Mouse (Mus musculus) embryonic fibroblast, embryonic 13.5 days (primary cell): ENCODE measurements around the gene Insyn1. TPM values are rescaled to one million over a fixed set of nuclear protein-coding genes. Genes with fewer than 3 reads are reported as not detected.

Source experiments
- H3K27ac ChIP-seq: 2 replicates; pipeline ENCODE4 v1.5.1; 2012; ENCODE audit warnings: low read length, control low read depth, inconsistent platforms; ENCODE audit not compliant: insufficient read depth
- H3K4me1 ChIP-seq: 2 replicates; pipeline ENCODE4 v1.6.1; 2011; ENCODE audit warnings: low read length; ENCODE audit not compliant: control insufficient read depth, insufficient read depth
- H3K4me3 ChIP-seq: 2 replicates; pipeline ENCODE4 v1.5.1; 2011; ENCODE audit warnings: mild to moderate bottlenecking, control low read depth, low read length; ENCODE audit not compliant: insufficient read depth
- CTCF ChIP-seq: IDR thresholded peaks from 2 replicates; pipeline ENCODE4 v1.5.1; 2011; ENCODE audit warnings: mild to moderate bottlenecking, control low read depth, low read length, moderate library complexity, borderline replicate concordance; ENCODE audit not compliant: insufficient read depth
- POLR2A ChIP-seq: IDR thresholded peaks from 2 replicates; pipeline ENCODE4 v1.6.1; 2011; ENCODE audit warnings: low read depth, mild to moderate bottlenecking, control low read depth, low read length, moderate library complexity
- polyA plus RNA-seq: library from polyadenylated mRNA; stranded (reverse); fragments of >200 nt; gene quantifications from 2 replicates; pipeline ENCODE4 v1.2.4, GENCODE M21; 2011; ENCODE audit warnings: low read depth; ENCODE audit not compliant: missing spikeins, insufficient read length

Insyn1 gene
- polyA plus RNA-seq, 1 experiment: 27.5 TPM

DNA sequence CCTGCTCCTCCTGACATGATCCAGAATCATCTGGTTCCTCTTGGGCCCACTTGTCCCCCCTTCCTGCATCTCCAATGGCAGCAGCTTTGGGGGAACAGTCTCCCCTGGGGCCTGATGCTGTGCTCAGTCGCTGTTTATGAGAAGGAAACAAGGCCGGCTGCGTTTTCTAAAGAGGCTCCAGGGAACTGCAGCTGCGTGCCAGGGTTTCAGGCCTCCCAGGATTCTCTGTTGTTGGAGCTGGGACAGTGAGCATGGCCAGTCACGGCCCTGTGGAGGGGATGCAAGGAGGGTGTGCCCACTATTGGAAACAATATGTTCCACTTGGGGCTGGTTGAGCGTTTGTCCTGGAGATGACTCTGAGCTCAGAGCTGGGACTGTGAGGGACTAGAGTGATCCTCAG is 17.9 kb upstream of the Insyn1 start:
- H3K4me1 ChIP-seq: no peaks in the 10 kb centered on the region
- TF ChIP-seq POLR2A: no peak
- TF ChIP-seq CTCF: no peak
- H3K4me3 ChIP-seq: no peak overlapping the region
- no peak overlapping the region for H3K27ac ChIP-seq

DNA sequence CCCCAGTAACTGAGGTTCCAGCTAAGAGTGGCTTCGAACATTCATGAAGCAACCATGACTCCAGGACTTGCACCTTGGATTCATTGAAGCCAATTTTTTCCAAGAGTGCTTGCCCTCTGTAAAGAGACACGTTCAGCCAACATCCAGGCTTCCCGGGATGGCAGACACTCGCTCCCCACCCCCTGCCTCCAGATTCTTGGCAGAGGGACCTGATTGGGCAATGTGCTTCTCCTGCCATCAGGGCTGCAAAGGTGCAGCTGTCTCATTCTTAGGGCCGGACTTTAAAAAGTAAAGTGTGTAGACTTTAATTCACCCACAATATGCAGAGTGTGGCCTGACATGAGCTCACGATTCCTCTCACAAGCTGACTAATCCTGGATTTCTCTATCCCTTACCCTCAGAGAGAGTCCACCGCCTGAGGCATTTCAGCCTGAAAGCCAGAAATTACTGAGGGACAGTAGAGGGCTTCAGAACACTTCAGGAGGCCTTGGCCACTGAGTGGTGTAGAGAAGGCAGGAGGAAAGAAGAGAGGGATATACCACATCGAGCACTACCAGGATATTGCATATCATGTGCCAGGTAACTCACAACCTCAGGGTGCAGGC is 15.1 kb upstream of the Insyn1 start:
- no peak overlapping the region for H3K27ac ChIP-seq
- TF ChIP-seq POLR2A (no peak), CTCF (no peak)
- H3K4me1 ChIP-seq: no peaks in the 10 kb centered on the region
- H3K4me3 ChIP-seq: no peak overlapping the region

- Histone ChIP-seq H3K4me1 (no peaks in the 10 kb centered on the region), H3K27ac (no peak overlapping the region), H3K4me3 (no peak overlapping the region)
- TF ChIP-seq CTCF (no peak), POLR2A (no peak)
Measured at GRCm38 (mm10) chr9:58487076-58487475, 1.3 kb upstream of the Insyn1 start.

DNA sequence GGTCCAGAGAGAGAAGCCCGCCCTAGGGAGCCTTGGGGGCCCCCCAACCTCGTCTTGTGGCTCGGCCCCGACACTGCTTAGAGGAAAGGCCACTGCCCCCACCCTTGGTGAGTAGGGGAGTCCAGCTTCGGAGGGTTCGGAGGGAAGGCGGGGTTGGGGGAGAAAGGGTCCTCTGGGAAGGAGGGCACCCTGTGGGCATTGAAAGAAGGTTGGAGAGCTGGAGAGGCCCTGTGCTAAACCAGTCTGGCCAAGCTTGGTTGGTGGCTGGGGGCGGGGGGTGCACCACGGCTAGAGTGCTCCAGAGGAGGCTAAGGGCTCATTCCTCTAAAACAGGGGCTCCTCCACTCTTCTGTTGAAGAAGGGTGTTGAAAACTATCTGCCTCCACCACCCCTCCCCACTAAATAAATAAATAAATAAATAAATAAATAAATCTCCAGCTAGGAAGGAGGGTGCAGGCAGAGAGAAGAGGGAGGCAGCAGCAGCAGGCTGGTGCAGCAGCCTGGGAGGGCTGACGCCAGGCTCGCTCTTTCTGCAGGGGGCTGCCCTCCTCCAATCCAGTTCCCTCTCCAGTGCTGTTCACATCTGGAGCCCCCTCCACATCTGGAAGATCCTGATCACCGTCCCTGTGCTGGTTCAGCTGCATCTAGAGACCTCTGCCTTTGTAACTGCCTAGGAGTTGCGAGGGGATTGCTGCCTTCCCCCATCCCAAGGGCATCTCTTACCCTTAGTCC is 896 bp downstream of the Insyn1 start:
- no peak for TF ChIP-seq POLR2A
- TF ChIP-seq CTCF: no peak
- Histone ChIP-seq H3K4me3 (peak overlapping the region; percentile 96), H3K27ac (no peak overlapping the region), H3K4me1 (no peaks in the 10 kb centered on the region)

DNA sequence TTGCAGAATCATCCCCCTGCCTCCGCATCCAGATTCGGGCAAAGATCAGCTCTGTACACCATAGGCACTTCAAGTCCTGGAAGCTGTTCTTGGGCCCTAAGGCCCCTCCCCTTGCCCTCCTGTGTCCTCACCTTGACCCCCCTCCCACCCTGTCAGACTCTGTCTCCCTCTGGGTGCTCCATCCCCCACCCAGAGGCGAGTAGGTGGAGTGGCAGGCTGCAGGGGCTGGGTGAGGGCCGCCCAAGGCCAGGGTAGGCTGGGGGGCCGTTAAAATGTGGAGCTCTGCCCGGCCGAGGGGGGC is 1.4 kb downstream of the Insyn1 start:
- H3K27ac ChIP-seq: no peak overlapping the region
- TF ChIP-seq CTCF (no peak), POLR2A (no peak)
- no peaks in the 10 kb centered on the region for H3K4me1 ChIP-seq
- peak overlapping the region; percentile 96 for H3K4me3 ChIP-seq

GRCm38 (mm10) chr9:58490391-58490790 is 2.0 kb downstream of the Insyn1 start:
- TF ChIP-seq CTCF: no peak
- no peak for TF ChIP-seq POLR2A
- no peak overlapping the region for H3K27ac ChIP-seq
- H3K4me3 ChIP-seq: 0 out of 2 replicates have a peak overlapping the region, but pooled peaks have one; percentile 96
- no peaks in the 10 kb centered on the region for H3K4me1 ChIP-seq

- no peaks in the 10 kb centered on the region for H3K4me1 ChIP-seq
- no peak for TF ChIP-seq CTCF
- TF ChIP-seq POLR2A: no peak
- no peak overlapping the region for H3K27ac ChIP-seq
- H3K4me3 ChIP-seq: no peak overlapping the region
Measured at GRCm38 (mm10) chr9:58495035-58495434, 6.6 kb downstream of the Insyn1 start.

DNA sequence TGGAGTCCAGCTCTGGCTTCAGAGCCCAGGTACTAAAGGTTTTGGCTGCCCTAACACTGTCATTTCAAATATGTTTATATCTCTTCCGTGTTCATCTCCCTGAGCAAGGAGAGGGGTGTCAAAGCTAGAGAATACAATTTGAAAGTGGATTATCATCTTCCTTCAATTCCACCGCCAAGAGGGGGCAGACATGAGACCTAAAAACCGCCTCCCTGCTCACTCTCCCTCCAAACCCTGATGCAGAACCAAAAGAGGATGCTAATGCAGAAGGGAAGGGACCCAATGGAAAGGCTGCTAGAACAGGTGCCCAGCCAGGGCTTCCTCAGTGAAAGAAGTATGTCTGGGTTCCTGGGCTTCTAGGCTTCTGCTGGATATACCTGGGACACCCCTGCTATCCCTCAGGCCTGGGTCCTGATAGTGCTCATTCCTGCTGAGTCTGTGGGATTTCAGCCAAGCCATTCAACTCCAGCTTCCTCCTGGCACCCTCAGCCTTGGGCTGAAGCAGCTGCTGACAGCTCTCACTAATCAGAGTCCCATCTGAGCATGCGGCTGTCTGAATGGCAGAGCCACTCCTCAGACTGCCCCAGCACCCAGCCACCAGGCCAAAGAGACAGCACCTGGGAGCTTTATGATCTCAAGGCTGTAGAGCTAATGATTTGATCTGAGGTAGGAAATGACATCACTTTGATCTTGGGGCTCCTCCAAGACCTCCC is 8.2 kb downstream of the Insyn1 start:
- Histone ChIP-seq H3K27ac (no peak overlapping the region), H3K4me1 (no peaks in the 10 kb centered on the region), H3K4me3 (no peak overlapping the region)
- TF ChIP-seq CTCF (no peak), POLR2A (no peak)

DNA sequence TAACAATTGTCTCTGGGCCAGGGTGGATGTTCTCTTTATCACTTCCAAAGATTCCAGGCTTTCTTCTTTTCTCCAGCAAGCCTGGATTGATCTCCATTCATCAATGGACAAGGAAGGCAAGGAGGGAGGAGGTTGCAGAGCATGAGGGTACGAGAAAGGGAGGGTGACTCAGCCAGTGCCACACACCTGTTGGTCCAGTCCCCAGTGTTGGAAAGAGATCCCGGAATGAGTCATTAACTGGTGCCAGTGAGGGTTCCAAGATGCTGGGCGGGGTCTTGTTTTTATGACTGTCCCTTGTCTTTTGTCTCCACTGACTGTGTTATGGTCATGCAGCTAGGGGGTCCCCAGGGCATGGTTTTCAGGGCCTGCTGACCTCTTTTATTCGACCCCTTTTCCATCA is 9.5 kb downstream of the Insyn1 start:
- Histone ChIP-seq H3K4me1 (no peaks in the 10 kb centered on the region), H3K4me3 (no peak overlapping the region), H3K27ac (no peak overlapping the region)
- no peak for TF ChIP-seq CTCF
- no peak for TF ChIP-seq POLR2A

DNA sequence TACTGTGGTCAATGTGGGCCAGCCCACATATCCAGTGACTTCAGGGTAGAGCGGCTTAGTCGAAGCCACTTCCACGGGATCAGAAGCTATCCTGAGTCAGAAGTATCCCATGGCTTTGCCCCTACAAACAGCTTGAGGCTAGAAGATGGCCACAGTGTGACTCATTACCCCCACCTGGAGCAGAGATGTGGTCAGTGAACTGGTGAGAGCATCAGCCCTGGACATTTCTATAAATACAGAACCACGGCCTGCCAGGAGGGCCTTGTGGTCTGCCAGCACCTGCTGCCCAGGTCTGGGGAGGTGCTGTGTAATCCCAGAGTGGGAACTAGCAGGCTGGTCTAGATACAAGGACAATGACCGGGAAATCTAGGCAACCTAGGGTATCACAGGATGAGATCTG is 12.5 kb downstream of the Insyn1 start:
- H3K4me3 ChIP-seq: no peak overlapping the region
- no peak for TF ChIP-seq POLR2A
- TF ChIP-seq CTCF: no peak
- H3K4me1 ChIP-seq: no peaks in the 10 kb centered on the region
- H3K27ac ChIP-seq: no peak overlapping the region
